Mouse (Mus musculus) neural tube, embryonic 15.5 days (tissue): ENCODE data around the gene Arg2. TPM values are rescaled to one million over a fixed set of nuclear protein-coding genes. Genes with fewer than 3 reads are reported as not detected.

Source experiments
- polyA plus RNA-seq: library from polyadenylated mRNA; unstranded; fragments of >200 nt; fragmentation: Nextera tagmentation; extraction: Ambion mirVana; gene quantifications from 2 replicates; pipeline ENCODE4 v1.2.1, GENCODE M21; 2015

Arg2 gene
- polyA plus RNA-seq, 1 experiment from 2014 or later, result 30.5 TPM

Other genes starting within 250 kb of the Arg2 start
- 2.6 and 4.0 TPM in 2 replicates for gene Plek2, start 223.8 kb upstream of the Arg2 start, polyA plus RNA-seq
- 62.5 and 65.9 TPM in 2 replicates for gene Tmem229b, start 123.2 kb upstream of the Arg2 start, polyA plus RNA-seq
- 2.0 and 2.7 TPM in 2 replicates for gene Plekhh1, start 101.6 kb upstream of the Arg2 start, polyA plus RNA-seq
- 18.0 and 22.4 TPM in 2 replicates for gene Pigh, start 41.1 kb upstream of the Arg2 start, polyA plus RNA-seq
- gene Vti1b, start 41.9 kb downstream of the Arg2 start, polyA plus RNA-seq, result 211 and 241 TPM in 2 replicates
- 31.1 TPM in 2 replicates for gene Rdh11, start 61.5 kb downstream of the Arg2 start, polyA plus RNA-seq
- 0.74 and 1.3 TPM in 2 replicates for gene Rdh12, start 78.1 kb downstream of the Arg2 start, polyA plus RNA-seq
- 10.3 and 10.7 TPM in 2 replicates for gene Zfyve26, start 165.5 kb downstream of the Arg2 start, polyA plus RNA-seq
- gene Rad51b, start 166.5 kb downstream of the Arg2 start, polyA plus RNA-seq, result 1.4 and 3.6 TPM in 2 replicates